Mouse (Mus musculus) brain, adult 2 months (tissue): Measurements from ENCODE around the gene Otulinl.
A peak's percentile ranks its signal among the peaks of the same experiment; 100 is the strongest.

Experiments used
- DNase-seq: peaks from one replicate; pipeline ENCODE4 v3.0.0; 2011; ENCODE audit warnings: low read depth, low spot score

Gene Otulinl

GRCm38 (mm10) chr15:27680997-27681396, 382 bp downstream of the Otulinl start:
- no peak for DNase-seq

- DNase-seq, result no peak
Measured at GRCm38 (mm10) chr15:27678511-27678910, 2.9 kb downstream of the Otulinl start.

- DNase-seq, result peak; percentile 52
Measured at GRCm38 (mm10) chr15:27677801-27678200, 3.6 kb downstream of the Otulinl start.

GRCm38 (mm10) chr15:27676211-27676610, 5.2 kb downstream of the Otulinl start:
- DNase-seq, result no peak

GRCm38 (mm10) chr15:27675122-27675521, 6.3 kb downstream of the Otulinl start:
- no peak for DNase-seq

- no peak for DNase-seq
Measured at GRCm38 (mm10) chr15:27674041-27674440, 7.3 kb downstream of the Otulinl start.

- DNase-seq, result no peak
Measured at GRCm38 (mm10) chr15:27673151-27673550, 8.2 kb downstream of the Otulinl start.

- DNase-seq, result no peak
Measured at GRCm38 (mm10) chr15:27672259-27672658, 9.1 kb downstream of the Otulinl start.

GRCm38 (mm10) chr15:27671612-27672245, 9.7 kb downstream of the Otulinl start:
- DNase-seq, result no peak

GRCm38 (mm10) chr15:27670708-27671107, 10.7 kb downstream of the Otulinl start:
- no peak for DNase-seq

GRCm38 (mm10) chr15:27669931-27670411, 11.4 kb downstream of the Otulinl start:
- no peak for DNase-seq

- peak; percentile 88 for DNase-seq
Measured at GRCm38 (mm10) chr15:27669276-27669675, 12.1 kb downstream of the Otulinl start.

GRCm38 (mm10) chr15:27668557-27668956, 12.8 kb downstream of the Otulinl start:
- DNase-seq, result no peak

- no peak for DNase-seq
Measured at GRCm38 (mm10) chr15:27668001-27668461, 13.3 kb downstream of the Otulinl start.

GRCm38 (mm10) chr15:27666911-27667539, 14.4 kb downstream of the Otulinl start:
- DNase-seq, result no peak

GRCm38 (mm10) chr15:27665392-27665911, 15.9 kb downstream of the Otulinl start:
- DNase-seq, result peak; percentile 65

- DNase-seq, result peak; percentile 47
Measured at GRCm38 (mm10) chr15:27664126-27664525, 17.3 kb downstream of the Otulinl start.

GRCm38 (mm10) chr15:27662699-27663098, 18.7 kb downstream of the Otulinl start:
- no peak for DNase-seq

GRCm38 (mm10) chr15:27661696-27662095, 19.7 kb downstream of the Otulinl start:
- no peak for DNase-seq

- DNase-seq, result peak; percentile 94
Measured at GRCm38 (mm10) chr15:27659592-27660244, 21.7 kb downstream of the Otulinl start.

GRCm38 (mm10) chr15:27659143-27659542, 22.2 kb downstream of the Otulinl start:
- no peak for DNase-seq

GRCm38 (mm10) chr15:27658356-27658755, 23.0 kb downstream of the Otulinl start:
- DNase-seq, result no peak
